Mouse (Mus musculus) 3134 (cell line): ENCODE measurements around the gene Nfam1.
A peak's percentile ranks its signal among the peaks of the same experiment; 100 is the strongest.

Source experiments
- DNase-seq: peaks from one replicate; pipeline ENCODE4 v3.0.0-alpha.2; 2011; ENCODE audit warnings: low spot score; ENCODE audit not compliant: insufficient read length; ENCODE audit errors: extremely low read depth

The Nfam1 gene

DNA sequence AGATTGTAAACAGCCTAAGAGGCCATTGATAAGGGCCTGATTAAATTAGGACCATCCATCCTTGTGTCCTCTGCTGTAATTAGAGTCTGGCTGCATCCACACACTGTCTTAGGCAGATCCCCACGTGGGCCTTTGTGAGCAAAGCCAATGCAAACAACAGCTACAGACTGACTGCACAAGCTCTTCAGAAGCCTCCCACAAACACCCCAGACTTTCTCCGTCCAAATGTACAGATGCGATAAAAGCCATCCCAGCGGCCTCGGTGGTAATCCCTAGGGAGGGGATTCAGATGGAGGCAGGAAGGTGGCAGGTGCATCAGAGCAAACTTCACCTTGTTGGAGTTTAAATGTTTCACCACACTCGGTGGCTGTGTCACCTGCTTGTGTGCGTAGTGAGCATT lies 37.9 kb downstream of the Nfam1 start:
- DNase-seq: no peak

DNA sequence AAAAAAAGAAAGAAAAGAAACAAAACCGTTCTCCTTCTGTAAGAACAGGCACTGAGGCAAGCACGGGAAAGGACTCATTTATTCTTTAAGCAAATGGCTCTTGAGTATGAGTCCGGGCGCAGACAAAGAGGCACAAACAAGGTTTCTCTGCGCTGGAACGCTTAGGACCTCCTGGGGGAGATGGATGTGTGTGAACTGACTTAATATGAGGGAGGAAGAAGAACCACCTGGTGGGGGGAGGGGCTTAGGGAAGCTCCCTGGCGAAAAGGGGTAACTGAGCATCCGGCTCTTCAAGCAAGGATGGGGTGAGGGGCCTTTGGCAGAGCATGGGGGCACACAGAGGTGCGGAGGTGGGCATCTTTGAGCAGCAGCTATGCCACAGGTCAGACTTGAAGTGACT lies 40.2 kb downstream of the Nfam1 start:
- DNase-seq: no peak

DNA sequence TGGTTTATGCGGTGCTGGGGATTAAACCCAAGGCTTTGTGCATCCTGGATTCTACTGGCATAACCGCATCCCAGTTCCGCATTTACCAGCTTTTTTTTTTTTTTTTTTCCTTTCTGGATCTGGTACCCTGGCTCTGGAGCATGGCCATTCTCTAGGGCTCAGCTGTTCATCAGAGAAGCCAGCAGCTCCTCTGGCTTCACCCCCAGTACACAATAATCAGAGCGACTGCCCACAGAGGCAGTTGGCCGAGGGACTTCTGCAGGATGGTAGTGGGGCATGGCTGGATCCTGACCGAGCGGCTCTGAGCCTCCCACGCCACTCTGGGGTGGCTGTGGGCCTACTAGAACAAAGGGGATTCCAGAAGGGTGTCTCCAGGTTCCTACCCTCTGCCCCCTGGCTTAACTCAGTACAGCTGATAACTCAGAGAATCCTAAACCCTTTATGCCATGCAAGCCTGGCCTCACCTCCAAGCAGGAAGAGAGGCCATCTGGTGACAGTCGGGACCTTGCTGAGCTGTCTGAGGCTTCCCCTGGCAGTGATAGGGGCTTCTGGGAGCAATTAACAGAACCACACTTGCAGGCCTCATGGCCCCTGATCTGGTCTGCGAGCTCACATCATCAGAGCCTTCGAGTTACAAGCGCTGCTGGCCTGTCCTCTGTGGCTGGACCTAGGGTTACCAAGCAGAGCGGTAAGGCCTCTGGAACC lies 40.9 kb downstream of the Nfam1 start:
- DNase-seq: no peak

GRCm38 (mm10) chr15:82989190-82989704 lies 43.9 kb downstream of the Nfam1 start:
- DNase-seq: no peak

DNA sequence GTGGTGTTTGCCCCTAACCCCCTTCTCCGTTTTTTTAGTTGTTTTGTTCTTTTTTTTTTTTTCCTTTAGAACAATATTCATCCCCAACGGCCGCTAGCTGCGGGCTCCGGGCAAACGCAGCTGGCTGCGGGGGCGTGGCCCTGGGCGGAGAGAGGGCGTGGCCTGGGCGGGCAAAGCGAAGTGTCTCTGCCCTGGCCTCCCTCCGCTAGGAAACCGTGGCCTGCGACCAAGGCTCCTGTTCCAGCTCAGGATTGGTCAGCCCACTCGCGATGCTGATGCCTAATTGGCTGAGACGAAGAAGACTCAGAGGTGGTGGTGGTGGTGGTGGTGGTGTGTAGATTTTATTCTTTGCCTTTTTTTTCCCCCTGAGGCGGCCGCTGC lies 45.4 kb downstream of the Nfam1 start, which contains the start of gene Tcf20:
TSS of gene Tcf20 (minus strand) at position 141 of the 381 bp plus-strand sequence.
- peak; percentile 58 for DNase-seq

DNA sequence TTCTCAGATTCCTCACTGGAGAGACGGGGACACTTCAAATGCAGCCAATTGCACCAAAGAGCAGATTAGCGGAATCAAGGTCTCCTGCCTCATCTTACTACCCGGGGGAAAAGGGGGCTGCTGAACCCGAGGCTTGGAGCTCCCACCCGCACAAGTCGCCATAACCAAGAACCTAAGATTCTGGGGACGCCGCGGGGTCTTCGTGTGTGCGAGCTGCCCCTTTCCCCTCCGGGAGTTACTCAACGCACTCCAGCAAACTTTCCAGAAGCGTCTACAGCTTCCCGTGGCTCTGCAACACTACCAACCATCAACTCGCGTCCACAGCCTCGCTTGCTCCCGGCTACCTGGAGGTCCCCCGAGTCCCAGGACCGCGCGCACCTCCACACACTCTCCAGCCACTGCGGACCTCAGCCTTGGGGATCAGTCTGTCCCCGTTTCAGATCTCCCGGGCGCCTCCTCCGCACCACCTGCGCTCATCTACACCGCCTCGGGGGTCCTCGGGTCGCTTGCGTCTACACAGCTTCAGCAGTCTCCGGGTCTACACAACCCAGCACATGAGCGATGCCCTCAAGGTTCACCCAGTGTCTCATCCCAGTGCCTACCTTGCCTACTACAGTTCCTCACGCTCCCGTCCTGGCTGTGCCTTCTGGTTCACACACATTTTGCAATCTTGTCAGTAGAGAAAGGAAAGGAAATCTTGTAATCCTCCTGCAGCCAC lies 45.9 kb downstream of the Nfam1 start:
- DNase-seq: no peak

DNA sequence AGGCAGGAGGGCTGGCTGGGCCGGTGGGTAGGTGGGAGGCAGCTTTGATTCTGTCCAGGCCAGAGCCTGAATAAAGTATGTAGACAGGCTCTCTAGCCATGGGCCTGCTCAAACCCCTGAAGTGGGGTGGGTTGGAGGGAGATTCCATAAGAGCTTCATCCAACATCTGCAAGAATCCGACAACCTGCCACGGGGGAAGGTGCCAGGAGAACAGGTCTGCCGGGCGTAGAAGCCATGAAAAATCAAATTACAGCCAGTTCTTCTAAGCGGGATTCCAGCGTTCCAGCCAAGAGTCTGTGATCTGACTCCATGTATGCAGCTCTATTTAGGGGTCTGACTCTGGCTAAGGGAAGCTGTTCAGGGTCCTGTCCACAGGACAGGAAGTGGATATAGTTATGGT lies 48.5 kb downstream of the Nfam1 start:
- DNase-seq: no peak

DNA sequence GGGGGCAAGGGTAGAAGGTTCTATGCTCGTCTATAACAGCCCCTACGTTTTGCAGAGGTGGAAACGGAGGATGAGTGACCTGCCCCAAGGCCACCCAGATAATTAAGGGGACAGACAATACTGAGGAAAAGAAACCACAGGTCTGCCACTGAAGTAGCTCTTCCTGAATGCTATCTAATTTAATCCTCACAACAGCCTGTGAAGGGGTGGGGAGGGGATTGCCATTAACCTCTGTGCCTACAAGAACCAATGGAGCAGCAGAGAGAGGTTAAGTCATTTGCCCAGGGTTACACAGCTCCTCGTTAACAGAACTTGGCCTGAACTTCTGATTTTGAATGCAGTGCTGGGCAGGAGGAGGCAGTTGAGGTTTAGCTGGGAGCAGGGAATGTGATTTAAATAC lies 49.0 kb downstream of the Nfam1 start:
- no peak for DNase-seq

- no peak for DNase-seq
These were observed 49.6 kb downstream of the Nfam1 start for GRCm38 (mm10) chr15:82983416-82984026.

DNA sequence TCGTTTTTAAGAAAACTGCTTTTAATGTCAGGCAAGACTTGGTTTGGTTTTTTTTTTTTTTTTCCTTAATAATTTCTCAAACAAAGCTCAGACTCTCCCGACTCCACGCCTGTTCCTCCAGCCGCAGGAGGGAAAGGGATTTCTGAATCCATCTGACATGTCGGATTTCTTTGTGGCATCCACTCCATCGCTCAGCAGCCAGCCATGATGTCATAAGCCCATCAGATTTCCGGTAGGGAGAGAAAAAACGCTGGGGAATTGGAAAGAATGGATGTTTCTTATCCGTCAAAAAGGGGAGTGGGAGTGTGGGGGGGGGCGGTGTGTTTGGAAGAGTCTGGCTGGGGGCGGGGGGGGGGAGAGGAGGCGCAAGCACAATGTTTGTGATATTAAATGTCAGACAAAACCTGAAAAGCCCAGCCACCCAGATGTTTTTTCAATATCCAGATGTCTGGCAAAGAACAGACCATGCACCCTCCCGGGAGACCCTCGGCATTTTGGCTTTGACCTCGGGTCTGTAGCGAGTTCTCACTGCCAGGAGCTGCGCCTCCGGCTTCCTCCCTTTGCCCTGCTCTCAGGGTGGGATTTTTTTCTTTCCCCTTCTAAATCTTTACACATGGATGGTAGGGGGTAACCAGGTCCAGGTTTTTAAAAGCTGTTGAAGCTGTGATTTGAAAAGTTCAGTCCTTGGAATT lies 50.2 kb downstream of the Nfam1 start:
- no peak for DNase-seq

GRCm38 (mm10) chr15:82981676-82982520 lies 51.2 kb downstream of the Nfam1 start:
- no peak for DNase-seq

- DNase-seq: peak; percentile 42
These were observed 53.6 kb downstream of the Nfam1 start for GRCm38 (mm10) chr15:82979531-82979930.

- no peak for DNase-seq
These were observed 58.6 kb downstream of the Nfam1 start for GRCm38 (mm10) chr15:82974471-82974870.

DNA sequence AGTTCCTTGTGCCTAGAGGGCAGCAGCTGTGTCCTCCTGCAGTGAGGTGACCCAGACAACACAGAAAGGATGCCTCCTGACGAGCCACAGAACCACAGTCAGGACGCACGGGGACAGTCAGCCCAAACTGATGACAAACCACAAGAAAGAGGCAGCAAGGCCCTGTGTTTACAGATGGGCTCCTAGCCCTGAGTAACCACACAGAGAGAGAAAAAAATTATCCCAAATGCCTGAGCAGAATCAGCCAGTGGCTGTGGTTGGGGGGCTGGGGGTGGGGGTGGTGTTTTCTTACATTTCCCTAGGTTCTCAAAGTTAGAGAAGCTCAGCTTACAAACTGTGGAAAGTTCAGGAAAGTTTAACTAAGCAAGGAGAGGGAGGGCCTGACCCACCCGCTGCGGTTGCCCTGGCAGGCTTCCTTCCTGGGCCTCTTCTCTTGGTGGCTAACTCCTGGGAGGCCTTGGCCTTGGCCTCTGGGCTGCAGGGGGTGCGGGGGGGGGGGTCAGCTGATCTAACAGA lies 63.8 kb downstream of the Nfam1 start:
- DNase-seq: peak; percentile 71

- no peak for DNase-seq
These were observed 64.7 kb downstream of the Nfam1 start for GRCm38 (mm10) chr15:82968449-82968848.

DNA sequence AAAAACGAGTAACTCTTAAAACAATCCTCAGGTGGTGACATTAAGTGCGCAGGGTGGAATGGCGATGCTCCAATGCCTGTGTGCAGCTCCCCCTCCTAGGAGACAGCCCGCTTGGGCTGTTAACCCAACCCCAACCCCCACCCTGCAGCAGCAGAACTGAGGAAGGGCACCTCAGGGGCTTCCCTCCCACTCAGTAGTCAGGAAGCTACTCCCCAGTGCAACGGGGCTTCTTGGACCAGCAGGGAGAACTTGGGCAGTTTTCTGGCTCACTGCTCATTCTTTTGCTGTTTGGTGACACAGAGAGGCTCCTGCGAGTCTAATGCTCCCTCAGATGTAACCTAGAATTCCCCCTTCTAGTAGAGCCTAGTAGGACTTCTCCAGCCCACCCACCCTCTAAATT lies 65.2 kb downstream of the Nfam1 start:
- no peak for DNase-seq

GRCm38 (mm10) chr15:82964266-82964825 lies 68.8 kb downstream of the Nfam1 start:
- peak; percentile 75 for DNase-seq

DNA sequence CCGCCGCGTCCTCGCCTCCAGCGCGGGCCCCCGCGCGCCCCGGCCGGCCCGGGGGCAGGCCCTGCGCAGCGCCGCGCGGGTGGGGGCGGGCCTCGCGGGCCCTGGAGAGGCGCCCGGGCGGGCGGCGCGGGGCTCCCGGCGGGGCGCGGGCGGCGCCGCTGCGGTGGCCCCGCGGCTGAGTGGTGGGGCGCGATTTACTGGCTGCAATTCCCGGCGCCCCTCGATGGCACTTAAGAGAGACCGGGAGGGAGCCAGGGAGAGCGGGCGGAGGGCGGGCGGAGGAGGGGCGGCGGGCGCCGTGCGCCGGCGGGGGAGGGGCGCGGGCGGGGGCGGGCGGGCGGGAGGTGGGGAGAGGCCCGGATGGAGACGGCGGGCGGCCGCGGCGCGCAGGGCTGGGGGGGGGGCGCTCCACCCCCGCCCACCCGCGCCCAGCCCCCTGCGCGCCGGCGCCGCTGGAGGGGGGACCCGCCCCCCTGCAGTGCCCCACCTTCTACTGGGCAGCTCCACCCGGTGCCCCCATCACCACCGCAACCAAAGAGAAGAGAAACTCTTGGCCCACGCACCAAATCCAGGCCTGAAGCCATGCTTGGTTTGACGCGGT lies 69.5 kb downstream of the Nfam1 start:
- no peak for DNase-seq

DNA sequence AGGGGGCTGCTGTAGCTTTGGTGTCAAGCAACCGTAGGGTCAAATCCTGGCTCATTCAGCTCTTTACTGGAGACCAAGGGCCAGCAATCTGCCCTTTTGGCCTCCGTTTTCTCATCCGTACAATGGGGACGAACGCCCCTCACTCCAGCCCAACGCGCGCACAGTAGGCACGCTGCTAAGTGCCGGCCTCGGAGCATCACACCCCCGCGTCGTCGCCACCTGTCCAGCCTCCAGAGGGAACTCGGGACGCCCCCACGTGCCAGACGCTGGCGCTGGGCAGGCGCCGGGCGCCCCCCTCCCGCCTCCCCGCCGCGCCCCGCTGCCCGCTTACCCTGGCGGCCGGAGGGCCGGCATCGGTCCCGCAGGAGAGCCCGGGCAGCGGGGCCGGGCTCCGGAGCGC lies 70.0 kb downstream of the Nfam1 start:
- no peak for DNase-seq
